Mouse (Mus musculus) CD8-positive naive resting alpha-beta T cell, adult 2 months (primary cell): ENCODE data around the gene Ano10.
A peak's percentile ranks its signal among the peaks of the same experiment; 100 is the strongest.

Experiments
- DNase-seq, 2 experiments: peaks; one replicate each; pipeline ENCODE4 v3.0.0; 2022; ENCODE audit warnings: low read depth in 2 of 2, low spot score in 2 of 2

The Ano10 gene

GRCm38 (mm10) chr9:122293865-122294241, 370 bp downstream of the Ano10 start:
- no peak for DNase-seq

- DNase-seq, result no peak
Measured at GRCm38 (mm10) chr9:122290192-122290591, 4.0 kb downstream of the Ano10 start.

GRCm38 (mm10) chr9:122288416-122288815, 5.8 kb downstream of the Ano10 start:
- no peak for DNase-seq

- no peak for DNase-seq
Measured at GRCm38 (mm10) chr9:122287526-122287925, 6.7 kb downstream of the Ano10 start.

GRCm38 (mm10) chr9:122285833-122286310, 8.4 kb downstream of the Ano10 start:
- no peak for DNase-seq

GRCm38 (mm10) chr9:122285146-122285832, 8.9 kb downstream of the Ano10 start:
- no peak for DNase-seq

- no peak for DNase-seq
Measured at GRCm38 (mm10) chr9:122284696-122285095, 9.5 kb downstream of the Ano10 start.

- DNase-seq, result no peak
Measured at GRCm38 (mm10) chr9:122281004-122281403, 13.2 kb downstream of the Ano10 start.

GRCm38 (mm10) chr9:122276665-122277064, 17.6 kb downstream of the Ano10 start:
- no peak for DNase-seq

- no peak for DNase-seq
Measured at GRCm38 (mm10) chr9:122276134-122276533, 18.1 kb downstream of the Ano10 start.

GRCm38 (mm10) chr9:122274346-122274745, 19.9 kb downstream of the Ano10 start:
- DNase-seq, result no peak

GRCm38 (mm10) chr9:122273879-122274278, 20.3 kb downstream of the Ano10 start:
- no peak for DNase-seq

GRCm38 (mm10) chr9:122271866-122272265, 22.4 kb downstream of the Ano10 start:
- DNase-seq, result peak; percentile 24 to 55

- DNase-seq, result no peak
Measured at GRCm38 (mm10) chr9:122271318-122271717, 22.9 kb downstream of the Ano10 start.

GRCm38 (mm10) chr9:122270913-122271312, 23.3 kb downstream of the Ano10 start:
- DNase-seq, result no peak

- DNase-seq, result no peak
Measured at GRCm38 (mm10) chr9:122269256-122270041, 24.8 kb downstream of the Ano10 start.

GRCm38 (mm10) chr9:122265526-122266210, 28.6 kb downstream of the Ano10 start:
- no peak for DNase-seq

GRCm38 (mm10) chr9:122263140-122263539, 31.1 kb downstream of the Ano10 start:
- peak; percentile 32 to 40 for DNase-seq

- DNase-seq, result no peak
Measured at GRCm38 (mm10) chr9:122254386-122254785, 39.8 kb downstream of the Ano10 start.

GRCm38 (mm10) chr9:122252113-122252512, 42.1 kb downstream of the Ano10 start:
- peak in 1 of 2 experiments; percentile 50 for DNase-seq

- no peak for DNase-seq
Measured at GRCm38 (mm10) chr9:122248168-122248567, 46.1 kb downstream of the Ano10 start.
